Mouse (Mus musculus): ENCODE results near the gene Dlg5.

The Dlg5 gene

GRCm38 (mm10) chr14:24245177-24246081, at the start of gene Dlg5:
TSS of gene Dlg5 (minus strand) at chr14:24245920.
- in situ Hi-C loops (cut with MboI, MseI), result no loop called here

- in situ Hi-C loops (cut with MboI, MseI), result no loop called here
Observed at GRCm38 (mm10) chr14:24293631-24294030, 47.9 kb upstream of the Dlg5 start.

- in situ Hi-C loops (cut with MboI, MseI), result no loop called here
Observed at GRCm38 (mm10) chr14:24292914-24293313, 47.2 kb upstream of the Dlg5 start, which contains the start of gene E330034G19Rik. TSS of gene E330034G19Rik (plus strand) at chr14:24293214.

GRCm38 (mm10) chr14:24290726-24291125, 45.0 kb upstream of the Dlg5 start:
- in situ Hi-C loops (cut with MboI, MseI), result no loop called here

- in situ Hi-C loops (cut with MboI, MseI), result no loop called here
Observed at GRCm38 (mm10) chr14:24286136-24286535, 40.4 kb upstream of the Dlg5 start.

- in situ Hi-C loops (cut with MboI, MseI), result no loop called here
Observed at GRCm38 (mm10) chr14:24282276-24282675, 36.6 kb upstream of the Dlg5 start.

- in situ Hi-C loops (cut with MboI, MseI), result no loop called here
Observed at GRCm38 (mm10) chr14:24281278-24281677, 35.6 kb upstream of the Dlg5 start.

GRCm38 (mm10) chr14:24275534-24275933, 29.8 kb upstream of the Dlg5 start:
- in situ Hi-C loops (cut with MboI, MseI), result no loop called here

- in situ Hi-C loops (cut with MboI, MseI), result no loop called here
Observed at GRCm38 (mm10) chr14:24273575-24273974, 27.9 kb upstream of the Dlg5 start.

- in situ Hi-C loops (cut with MboI, MseI), result no loop called here
Observed at GRCm38 (mm10) chr14:24269571-24269970, 23.9 kb upstream of the Dlg5 start.

GRCm38 (mm10) chr14:24262915-24263314, 17.2 kb upstream of the Dlg5 start:
- in situ Hi-C loops (cut with MboI, MseI), result no loop called here

- in situ Hi-C loops (cut with MboI, MseI), result no loop called here
Observed at GRCm38 (mm10) chr14:24262382-24262781, 16.7 kb upstream of the Dlg5 start.

GRCm38 (mm10) chr14:24260391-24260790, 14.7 kb upstream of the Dlg5 start:
- in situ Hi-C loops (cut with MboI, MseI), result no loop called here

- in situ Hi-C loops (cut with MboI, MseI), result no loop called here
Observed at GRCm38 (mm10) chr14:24255956-24256355, 10.2 kb upstream of the Dlg5 start.

- in situ Hi-C loops (cut with MboI, MseI), result no loop called here
Observed at GRCm38 (mm10) chr14:24253611-24254202, 8.0 kb upstream of the Dlg5 start.

GRCm38 (mm10) chr14:24251326-24251725, 5.6 kb upstream of the Dlg5 start:
- in situ Hi-C loops (cut with MboI, MseI), result no loop called here

GRCm38 (mm10) chr14:24249926-24250325, 4.2 kb upstream of the Dlg5 start:
- in situ Hi-C loops (cut with MboI, MseI), result no loop called here

- in situ Hi-C loops (cut with MboI, MseI), result no loop called here
Observed at GRCm38 (mm10) chr14:24244330-24245176, 1.2 kb downstream of the Dlg5 start.

GRCm38 (mm10) chr14:24242016-24242415, 3.7 kb downstream of the Dlg5 start:
- in situ Hi-C loops (cut with MboI, MseI), result no loop called here

GRCm38 (mm10) chr14:24240831-24241230, 4.9 kb downstream of the Dlg5 start:
- in situ Hi-C loops (cut with MboI, MseI), result no loop called here

- in situ Hi-C loops (cut with MboI, MseI), result no loop called here
Observed at GRCm38 (mm10) chr14:24239651-24240050, 6.1 kb downstream of the Dlg5 start.

- in situ Hi-C loops (cut with MboI, MseI), result no loop called here
Observed at GRCm38 (mm10) chr14:24235954-24236353, 9.8 kb downstream of the Dlg5 start.

All from T-helper 1 cell (primary cell).